Mouse (Mus musculus) C2C12 (cell line): ENCODE results near the gene Rpsa. TPM values are rescaled to one million over a fixed set of nuclear protein-coding genes. Genes with fewer than 3 reads are reported as not detected.

Source experiments
- H3K27me3 ChIP-seq: one replicate; pipeline ENCODE4 v1.6.1; 2011; ENCODE audit not compliant: control insufficient read depth, insufficient read depth, insufficient read length
- H3K36me3 ChIP-seq: one replicate; pipeline ENCODE4 v1.6.1; 2011; ENCODE audit not compliant: control insufficient read depth, insufficient read depth
- H3K4me3 ChIP-seq: one replicate; pipeline ENCODE4 v1.5.1; 2011; ENCODE audit warnings: mild to moderate bottlenecking, control low read depth; ENCODE audit not compliant: poor library complexity, insufficient read depth, severe bottlenecking
- H3K79me2 ChIP-seq: one replicate; pipeline ENCODE4 v1.6.1; 2011; ENCODE audit not compliant: control insufficient read depth, insufficient read depth
- H3K79me3 ChIP-seq: one replicate; pipeline ENCODE4 v1.6.1; 2011; ENCODE audit warnings: low read depth, control low read depth
- H3ac ChIP-seq: one replicate; pipeline ENCODE3; 2011; ENCODE audit warnings: low read depth; ENCODE audit not compliant: control insufficient read depth, insufficient read length
- CEBPB ChIP-seq: IDR thresholded peaks from one replicate; pipeline ENCODE4 v1.6.1; 2011; ENCODE audit warnings: low read depth, mild to moderate bottlenecking, control low read depth, moderate library complexity
- CTCF ChIP-seq: IDR thresholded peaks from one replicate; pipeline ENCODE4 v1.5.1; 2011; ENCODE audit not compliant: control insufficient read depth, insufficient read depth, insufficient read length
- FOSL1 ChIP-seq: IDR thresholded peaks from one replicate; pipeline ENCODE4 v1.8.0; 2011; ENCODE audit warnings: mild to moderate bottlenecking, low read length; ENCODE audit not compliant: poor library complexity, insufficient read depth, severe bottlenecking
- MAX ChIP-seq: IDR thresholded peaks from one replicate; pipeline ENCODE4 v1.6.1; 2011; ENCODE audit warnings: mild to moderate bottlenecking, control low read depth
- MYOD1 ChIP-seq: IDR thresholded peaks from one replicate; pipeline ENCODE4 v1.6.1; 2011; ENCODE audit warnings: low read depth; ENCODE audit not compliant: control insufficient read depth, insufficient read length
- MYOG ChIP-seq: IDR thresholded peaks from one replicate; pipeline ENCODE4 v1.6.1; 2011; ENCODE audit not compliant: control insufficient read depth, insufficient read length; ENCODE audit errors: extremely low read depth
- USF1 ChIP-seq: IDR thresholded peaks from one replicate; pipeline ENCODE4 v1.6.1; 2011; ENCODE audit warnings: low read depth, mild to moderate bottlenecking, control low read depth, moderate library complexity
- polyA plus RNA-seq: library from polyadenylated mRNA; unstranded; fragments of >200 nt; fragmentation: generic; extraction: Trizol; gene quantifications from one replicate; pipeline ENCODE4 v1.2.1, GENCODE M21; 2012; ENCODE audit warnings: missing spikeins

Gene Rpsa
- polyA plus RNA-seq, 1 experiment, result 3,947 TPM

DNA sequence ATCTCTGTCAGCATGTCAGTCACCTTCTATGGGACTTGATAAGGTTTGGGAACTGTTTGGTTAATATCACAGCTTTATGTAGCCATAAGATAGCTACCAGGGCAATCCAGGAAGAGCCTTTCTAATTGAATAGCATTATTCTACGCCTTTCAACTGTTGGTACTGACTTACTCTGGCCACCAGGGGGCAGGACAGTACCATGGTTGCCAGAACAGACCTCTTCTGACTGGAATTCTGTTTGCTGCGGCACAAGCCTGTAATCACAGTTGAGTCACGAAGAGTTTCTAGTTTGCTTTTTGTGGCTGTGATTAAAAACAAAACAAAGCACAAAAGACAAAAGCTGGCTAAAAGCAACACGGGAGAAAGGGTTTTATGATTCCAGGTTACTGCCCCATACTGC, 13.2 kb downstream of the Rpsa start:
- peaks cover 29% of the 10 kb centered on the region for H3K27me3 ChIP-seq
- no peak overlapping the region for H3ac ChIP-seq
- H3K36me3 ChIP-seq, result no peaks in the 10 kb centered on the region
- H3K79me3 ChIP-seq, result no peaks in the 10 kb centered on the region
- H3K4me3 ChIP-seq, result no peak overlapping the region
- TF ChIP-seq MYOG (no peak), CTCF (peak; percentile 73)
- H3K79me2 ChIP-seq, result no peaks in the 10 kb centered on the region

DNA sequence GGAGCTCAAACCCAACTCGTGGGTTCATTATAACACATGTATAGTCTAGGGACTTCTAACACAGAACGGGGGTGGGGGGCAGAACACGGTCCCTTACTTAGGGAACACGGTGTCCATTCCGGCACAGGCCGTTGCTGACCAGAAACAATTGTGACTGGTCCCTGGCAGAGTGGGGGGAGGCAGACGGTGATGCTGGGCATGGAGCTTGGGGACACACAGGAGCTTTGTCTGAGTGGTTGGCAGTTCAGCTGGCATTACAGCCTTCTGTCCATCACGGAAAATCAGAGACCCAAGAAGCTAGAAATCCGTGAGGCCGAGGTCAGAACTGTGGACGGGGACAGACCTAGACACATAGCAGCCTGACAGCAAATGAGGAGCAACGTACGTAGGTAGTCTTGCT, 17.0 kb downstream of the Rpsa start:
- no peak for TF ChIP-seq MYOG
- no peak for TF ChIP-seq USF1
- no peak for TF ChIP-seq MYOD1
- no peak for TF ChIP-seq CTCF
- TF ChIP-seq MAX, result no peak
- TF ChIP-seq FOSL1, result no peak
- TF ChIP-seq CEBPB, result no peak

GRCm38 (mm10) chr9:120149222-120149828, 21.8 kb downstream of the Rpsa start, which contains the start of gene Mobp:
Gene Mobp (plus strand): TSS chr9:120149707.
- TF ChIP-seq MYOG (no peak), CEBPB (no peak), MYOD1 (no peak), CTCF (no peak), MAX (no peak), FOSL1 (no peak), USF1 (no peak)
- Histone ChIP-seq H3K79me3 (no peaks in the 10 kb centered on the region), H3K36me3 (no peaks in the 10 kb centered on the region), H3K79me2 (no peaks in the 10 kb centered on the region), H3ac (no peak within 1 kb of the TSS), H3K4me3 (no peak within 1 kb of the TSS), H3K27me3 (peaks cover 65% of the 10 kb centered on the region)

More for the DNA sequence above, 17.0 kb downstream of the Rpsa start:
- Histone ChIP-seq H3K27me3 (peaks cover 53% of the 10 kb centered on the region), H3ac (no peak overlapping the region), H3K36me3 (no peaks in the 10 kb centered on the region), H3K79me2 (no peaks in the 10 kb centered on the region), H3K79me3 (no peaks in the 10 kb centered on the region), H3K4me3 (no peak overlapping the region)

- TF ChIP-seq MYOD1 (no peak), MYOG (no peak), MAX (no peak), FOSL1 (no peak), CEBPB (no peak), CTCF (no peak), USF1 (no peak)
- H3ac ChIP-seq, result no peak overlapping the region
- no peaks in the 10 kb centered on the region for H3K36me3 ChIP-seq
- peaks cover 73% of the 10 kb centered on the region for H3K27me3 ChIP-seq
- no peaks in the 10 kb centered on the region for H3K79me2 ChIP-seq
- no peaks in the 10 kb centered on the region for H3K79me3 ChIP-seq
- no peak overlapping the region for H3K4me3 ChIP-seq
Measured at GRCm38 (mm10) chr9:120151152-120151551, 23.7 kb downstream of the Rpsa start.

DNA sequence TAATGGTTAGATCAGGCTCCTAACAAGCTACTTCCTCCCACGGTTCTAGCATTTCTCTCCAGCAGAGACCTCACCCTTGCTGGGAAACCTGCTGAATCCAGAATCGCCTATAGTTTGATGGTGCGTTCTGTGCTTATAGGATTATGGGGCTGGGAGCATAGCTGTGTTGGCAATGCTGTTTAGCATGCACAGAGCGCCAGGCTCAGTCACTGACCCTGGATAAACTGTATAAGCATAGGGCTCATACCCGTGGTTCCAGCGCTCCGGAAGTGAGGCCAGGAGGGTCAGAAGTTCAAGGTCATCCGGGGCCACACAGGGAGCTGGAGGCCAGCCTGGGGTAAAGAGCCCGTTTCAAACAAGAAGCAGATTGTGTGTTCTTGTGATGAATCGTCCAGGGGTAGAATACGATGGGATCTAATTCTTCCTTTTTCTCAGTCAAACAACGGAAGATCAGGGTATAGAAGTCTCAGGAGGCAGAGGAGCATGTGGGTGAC, 24.5 kb downstream of the Rpsa start:
- Histone ChIP-seq H3K36me3 (no peaks in the 10 kb centered on the region), H3K79me3 (no peaks in the 10 kb centered on the region), H3K4me3 (no peak overlapping the region), H3K27me3 (peaks cover 71% of the 10 kb centered on the region), H3K79me2 (no peaks in the 10 kb centered on the region), H3ac (no peak overlapping the region)
- TF ChIP-seq USF1 (no peak), CEBPB (no peak), FOSL1 (no peak), MYOG (no peak), MYOD1 (no peak), MAX (no peak)

DNA sequence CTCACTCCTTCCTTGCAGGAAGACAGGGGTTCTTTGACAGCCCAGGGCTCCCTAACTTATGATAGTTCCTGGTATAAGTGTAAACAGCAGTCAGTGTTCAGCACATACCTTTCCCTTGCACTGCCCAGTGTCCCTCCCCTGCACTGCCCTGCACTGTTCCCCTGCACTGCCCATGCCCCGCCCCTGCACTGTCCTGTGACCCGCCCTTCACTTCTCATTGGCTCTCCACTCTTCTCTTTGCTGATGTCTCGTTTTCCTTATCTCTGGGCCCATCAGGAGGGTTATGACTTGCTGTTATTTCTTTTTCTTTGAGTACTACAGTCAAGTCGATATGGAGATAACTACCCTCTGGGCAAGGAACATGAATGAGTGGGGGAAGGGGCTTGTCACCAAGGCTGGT, 30.6 kb downstream of the Rpsa start:
- no peak for TF ChIP-seq MAX
- no peak for TF ChIP-seq CTCF
- no peak for TF ChIP-seq CEBPB
- TF ChIP-seq MYOD1, result no peak
- TF ChIP-seq MYOG, result no peak
- no peak for TF ChIP-seq USF1
- no peak for TF ChIP-seq FOSL1
- Histone ChIP-seq H3K79me3 (no peaks in the 10 kb centered on the region), H3K27me3 (peaks cover 40% of the 10 kb centered on the region), H3ac (no peak overlapping the region), H3K36me3 (no peaks in the 10 kb centered on the region), H3K79me2 (no peaks in the 10 kb centered on the region), H3K4me3 (no peak overlapping the region)
